Mouse (Mus musculus) forebrain, embryonic 16.5 days (tissue): ENCODE measurements around the gene Olfr286. TPM values are rescaled to one million over a fixed set of nuclear protein-coding genes. Genes with fewer than 3 reads are reported as not detected.

Experiments used
- polyA plus RNA-seq: library from polyadenylated mRNA; unstranded; fragments of >200 nt; fragmentation: Nextera tagmentation; extraction: Ambion mirVana; gene quantifications from 2 replicates; pipeline ENCODE4 v1.2.1, GENCODE M21; 2015

The Olfr286 gene
- polyA plus RNA-seq, 1 experiment from 2014 or later: not detected

Other genes with a start within 250 kb of the Olfr286 start
- 16.6 and 35.1 TPM in 2 replicates for gene Col2a1, start 229.8 kb downstream of the Olfr286 start, polyA plus RNA-seq
- gene Pfkm, start 141.9 kb downstream of the Olfr286 start, polyA plus RNA-seq: 93.3 and 97.0 TPM in 2 replicates
- gene Senp1, start 140.7 kb downstream of the Olfr286 start, polyA plus RNA-seq: 26.9 and 30.9 TPM in 2 replicates
- gene Asb8, start 68.8 kb downstream of the Olfr286 start, polyA plus RNA-seq: 48.5 and 51.1 TPM in 2 replicates
- gene Ccdc184, start 67.3 kb downstream of the Olfr286 start, polyA plus RNA-seq: 29.7 and 50.4 TPM in 2 replicates
- gene Olfr288, start 38.9 kb downstream of the Olfr286 start, polyA plus RNA-seq: not detected in 2 replicates
- not detected in 2 replicates for gene Gm44579, start 13.5 kb downstream of the Olfr286 start, polyA plus RNA-seq
- gene Olfr287, start 13.4 kb downstream of the Olfr286 start, polyA plus RNA-seq: not detected in 2 replicates
- not detected in 2 replicates for gene H1fnt, start 22.8 kb upstream of the Olfr286 start, polyA plus RNA-seq
- 3.9 and 5.7 TPM in 2 replicates for gene Zfp641, start 61.7 kb upstream of the Olfr286 start, polyA plus RNA-seq
- gene Olfr285, start 82.9 kb upstream of the Olfr286 start, polyA plus RNA-seq: not detected in 2 replicates
- not detected in 2 replicates for gene Olfr284, start 106.5 kb upstream of the Olfr286 start, polyA plus RNA-seq
- gene Olfr283, start 146.5 kb upstream of the Olfr286 start, polyA plus RNA-seq: not detected in 2 replicates
- gene Olfr282, start 196.8 kb upstream of the Olfr286 start, polyA plus RNA-seq: not detected in 2 replicates
- not detected in 2 replicates for gene Olfr281, start 218.1 kb upstream of the Olfr286 start, polyA plus RNA-seq
- not detected in 2 replicates for gene OR5BS1P, start 235.4 kb upstream of the Olfr286 start, polyA plus RNA-seq
- not detected in 2 replicates for gene Lalba, start 248.3 kb upstream of the Olfr286 start, polyA plus RNA-seq